8 mouse cellular contexts compared by ENCODE assay signal in the genomic region with DNA sequence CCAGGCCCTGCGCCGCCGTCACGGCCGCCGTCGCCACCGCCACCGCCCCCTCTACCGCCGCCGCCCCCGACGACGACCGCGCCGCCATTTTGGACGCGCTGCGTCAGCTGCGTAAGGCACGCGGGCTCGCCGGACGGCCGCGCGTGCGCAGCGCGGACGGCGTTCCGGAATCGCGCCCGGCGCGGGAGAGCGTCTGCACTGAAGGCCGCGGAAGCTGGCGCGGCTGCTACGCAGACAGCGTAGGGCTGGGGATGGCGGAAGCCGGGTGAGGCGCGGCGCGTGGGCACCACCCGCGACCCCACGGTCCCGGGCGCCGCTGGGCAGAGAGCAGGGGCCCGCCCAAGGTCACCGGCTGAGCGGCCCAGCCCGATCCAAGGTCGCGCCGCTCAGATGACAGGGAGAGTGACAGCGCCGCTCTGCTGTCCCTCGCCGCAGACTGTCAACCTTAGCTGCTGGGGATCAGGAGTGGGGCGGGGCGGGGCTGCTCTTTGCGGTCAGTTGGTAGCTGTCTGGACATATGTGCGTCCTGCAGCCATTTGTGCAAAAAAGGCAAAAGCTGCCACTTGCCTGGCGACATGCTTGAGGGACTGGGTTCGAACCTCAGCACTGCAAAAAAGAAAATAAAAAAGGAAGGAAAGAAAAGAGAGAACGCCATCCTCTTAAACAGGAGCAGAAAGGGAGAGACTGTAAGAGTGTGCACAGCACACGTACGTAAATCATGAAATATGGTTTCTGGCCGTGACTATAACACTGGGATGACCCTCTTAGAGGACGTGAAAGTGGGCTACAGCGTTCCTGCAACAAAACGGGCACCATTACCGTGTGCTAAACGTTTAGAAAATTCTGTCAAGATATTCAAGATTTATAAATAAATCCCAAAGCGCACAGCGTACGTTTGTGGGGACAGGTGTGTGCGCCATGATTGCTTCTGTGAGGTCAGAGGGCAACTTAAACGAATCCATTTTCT. TPM values are rescaled to one million over a fixed set of nuclear protein-coding genes. Genes with fewer than 3 reads are reported as not detected.
A peak's percentile ranks its signal among the peaks of the same experiment; 100 is the strongest.
DNase-seq lines count a peak whose midpoint lies in the region; ATAC-seq lines count a peak whose summit lies in the region.

A gene (minus strand): TSS at position 136 of the 967 bp plus-strand sequence.

- intact Hi-C loops in left cerebral cortex, postnatal 10 days (cut with DNase I) = no loop called here

- ATAC-seq in inflammation-experienced regulatory T-cells, adult 6 months = peak; percentile 94
- ATAC-seq in megakaryocyte progenitor cell, adult 5-6 weeks (replicated peaks; ENCODE audit: poor library complexity) = peak; percentile 55

- peak; percentile 93 for DNase-seq in adrenal gland, adult 2 months
- peak; percentile 97 for DNase-seq in embryo, embryonic 11 days
- peak; percentile 89 for DNase-seq in gastrocnemius, postnatal 25 days
- DNase-seq in left cerebral cortex, postnatal 10 days (ENCODE audit: extremely low spot score in 1 of 2, low spot score in 2 of 2) = peak; percentile 77 to 93
- peak; percentile 92 to 94 for DNase-seq in right cerebral cortex, postnatal 10 days (ENCODE audit: low spot score in 2 of 2)
- DNase-seq in urinary bladder, postnatal 14 days (ENCODE audit: low spot score) = peak; percentile 89

RNA-seq across cellular contexts. Expression of the gene that starts here (rescaled TPM):
- total RNA-seq in adrenal gland, adult 2 months (2021) = 100 to 1,000 TPM; 152 to 217 TPM
- polyA plus RNA-seq in adrenal gland, adult 2 months (2012; rRNA removed) = 114 and 124 TPM in 2 replicates
- total RNA-seq in gastrocnemius, postnatal 25 days (2021) = 100 to 1,000 TPM; 201 to 245 TPM
- 10 to 100 TPM; 28.1 to 42.5 (median 32.0) TPM for polyA plus RNA-seq in inflammation-experienced regulatory T-cells, adult 6 months (2017; shearing (Covaris generic))
- total RNA-seq in left cerebral cortex, postnatal 10 days (2021) = 100 to 1,000 TPM; 497 to 524 TPM
- 70.9 and 74.6 TPM in 2 replicates for total RNA-seq in megakaryocyte progenitor cell, adult 5-6 weeks (2015)
- total RNA-seq in megakaryocyte progenitor cell, adult 5-6 weeks (2017) = 171 and 186 TPM in 2 replicates

Comparison
In these comparisons a context has a peak if more than half of its experiments do, and no peak if none do; other contexts are left out.
1. Peak in every context shown above with its lines: DNase-seq and ATAC-seq.